Comparison of ENCODE assay signal across 1 mouse cellular context in the genomic region with DNA sequence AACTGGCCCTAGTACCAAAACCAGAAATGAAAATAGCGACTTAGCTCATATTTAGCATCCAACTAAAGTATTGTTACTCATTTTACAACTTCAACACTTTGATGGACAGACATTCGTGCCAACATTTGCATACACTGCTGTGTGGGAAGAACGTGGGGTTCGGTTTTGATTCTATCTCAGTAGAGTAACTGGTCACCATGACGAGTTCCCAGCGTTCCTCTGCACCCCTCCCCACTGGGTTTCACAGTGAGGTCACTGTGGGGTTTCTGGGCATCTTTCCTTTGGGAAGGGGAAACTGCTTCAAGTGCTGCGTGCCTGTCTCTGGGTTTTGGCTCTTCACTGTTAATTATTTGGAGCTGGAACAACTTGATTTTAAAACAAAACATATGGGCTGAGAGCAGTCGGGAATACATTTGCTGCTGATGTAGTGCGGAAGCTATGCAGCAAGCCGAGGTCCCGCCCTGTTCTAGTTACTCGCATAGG.
A peak's percentile ranks its signal among the peaks of the same experiment; 100 is the strongest.
TF ChIP-seq lines count a peak whose summit lies in the region.

No protein-coding gene starts in this region.

TF ChIP-seq in CH12.LX, 34 proteins besides CTCF, POLR2A, EP300 and RAD21 (continued from another document):
- TF ChIP-seq ETS1 (conservative IDR thresholded peaks at IDR 0.05; ENCODE audit: low read depth, low read length) = peak; percentile 94
- TF ChIP-seq RCOR1 (conservative IDR thresholded peaks at IDR 0.05; ENCODE audit: low read depth, low read length) = peak; percentile 99
- peak; percentile 73 for TF ChIP-seq MXI1 (IDR thresholded peaks at IDR 0.05; ENCODE audit: low read depth, low read length)
- TF ChIP-seq SMC3 (IDR thresholded peaks at IDR 0.05; ENCODE audit: low read depth, low read length) = peak; percentile 22; the same call in 1 of the 2 replicates
- TF ChIP-seq MEF2A (IDR thresholded peaks at IDR 0.05; ENCODE audit: borderline replicate concordance, low read depth, low read length) = peak; percentile 99
- TF ChIP-seq BHLHE40 (IDR thresholded peaks at IDR 0.05; ENCODE audit: low read depth, low read length) = peak; percentile 97
- TF ChIP-seq CHD1 (IDR thresholded peaks at IDR 0.05; ENCODE audit: low read depth, low read length) = no peak
- TF ChIP-seq CHD2 (IDR thresholded peaks at IDR 0.05; ENCODE audit: low read length) = peak; percentile 91
- peak; percentile 97 for TF ChIP-seq TCF12 (IDR thresholded peaks at IDR 0.05; ENCODE audit: low read depth, low read length)
- TF ChIP-seq PAX5 (IDR thresholded peaks at IDR 0.05; ENCODE audit: low read length) = no peak
- TF ChIP-seq USF1 (IDR thresholded peaks at IDR 0.05; ENCODE audit: low read depth, low read length) = no peak
- TF ChIP-seq MAX (IDR thresholded peaks at IDR 0.05; ENCODE audit: low read length) = peak; percentile 72
- TF ChIP-seq MAFK (IDR thresholded peaks at IDR 0.05; ENCODE audit: insufficient replicate concordance, low read length) = peak; percentile 85
- TF ChIP-seq KAT2A (IDR thresholded peaks at IDR 0.05; ENCODE audit: insufficient replicate concordance, low read length) = 0 out of 2 replicates have a peak, but pooled peaks have one; percentile 37
